Mouse (Mus musculus) G1E (cell line): ENCODE measurements at regions not wholly inside any gene's neighbourhood (a gene's known extent, or its start where the extent isn't known, plus 50 kb on each side); places are given as distances from the start of the nearest gene placed in this dataset.

Experiments
- CTCF ChIP-seq: IDR thresholded peaks from 2 replicates; pipeline ENCODE4 v1.5.1; 2012; ENCODE audit warnings: low read depth, low read length, inconsistent platforms, mixed read lengths
- GATA1 ChIP-seq: IDR thresholded peaks from 2 replicates; pipeline ENCODE4 v1.6.1; 2012; ENCODE audit warnings: borderline replicate concordance, low read length, inconsistent platforms, mixed read lengths
- TAL1 ChIP-seq: conservative IDR thresholded peaks from 2 replicates; pipeline ENCODE4 v1.6.1; 2012; ENCODE audit warnings: low read depth, low read length, inconsistent platforms, mixed read lengths

DNA sequence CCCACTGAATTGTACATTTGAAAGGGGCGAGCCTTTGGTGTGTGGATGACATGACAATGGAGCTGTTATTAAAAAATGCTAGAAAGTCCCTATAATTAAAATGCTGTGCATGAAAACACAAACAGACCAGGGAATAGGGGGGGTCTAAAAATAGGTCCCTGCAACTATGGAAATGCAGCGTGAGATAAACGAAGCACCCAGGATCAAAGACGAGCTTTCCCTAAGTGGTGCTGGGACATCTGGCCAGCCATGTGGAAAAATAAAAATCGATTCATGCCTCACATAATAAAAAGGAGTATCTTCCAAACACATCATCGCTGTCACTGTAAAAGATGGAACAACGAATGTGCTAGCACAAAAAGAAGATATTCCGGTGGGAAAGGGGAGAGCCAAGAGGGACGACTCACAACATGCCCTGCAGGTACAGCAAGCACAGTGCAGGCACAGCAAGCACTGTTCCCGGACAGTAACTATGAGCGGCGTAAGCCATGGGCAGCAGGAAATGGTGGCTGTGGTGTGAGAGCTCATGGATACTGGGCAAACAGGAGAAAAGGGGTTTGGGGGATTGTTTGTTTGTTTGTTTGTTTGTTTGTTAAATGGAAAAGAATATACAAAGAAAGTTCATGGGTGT lies 176.7 kb downstream of the Mroh4 start:
- TF ChIP-seq TAL1 (no peak), CTCF (no peak), GATA1 (no peak)
